Mouse (Mus musculus) bone marrow, adult 2 months (tissue): Measurements from ENCODE around the gene Ntn5.

Source experiments
- CTCF ChIP-seq: fragments of 200-500 bp; IDR thresholded peaks from 2 replicates; pipeline ENCODE4 v1.5.1; 2011; ENCODE audit warnings: low read length, control low read depth; ENCODE audit not compliant: control insufficient read depth, insufficient read depth
- POLR2A ChIP-seq: fragments of 200-500 bp; IDR thresholded peaks from 2 replicates; pipeline ENCODE4 v1.6.1; 2011; ENCODE audit warnings: low read depth, mild to moderate bottlenecking, control low read depth, low read length, borderline replicate concordance; ENCODE audit not compliant: control insufficient read depth

- TF ChIP-seq CTCF (no peak), POLR2A (no peak)
These were observed 24.5 kb downstream of the Ntn5 start for GRCm38 (mm10) chr7:45708221-45708761.
